Mouse (Mus musculus) layer of hippocampus, adult 11-12 months (tissue): ENCODE results near the gene Msln.

ENCODE experiments used
- DNase-seq: peaks from one replicate; pipeline ENCODE4 v3.0.0; 2022; ENCODE audit warnings: low spot score

Gene Msln

DNA sequence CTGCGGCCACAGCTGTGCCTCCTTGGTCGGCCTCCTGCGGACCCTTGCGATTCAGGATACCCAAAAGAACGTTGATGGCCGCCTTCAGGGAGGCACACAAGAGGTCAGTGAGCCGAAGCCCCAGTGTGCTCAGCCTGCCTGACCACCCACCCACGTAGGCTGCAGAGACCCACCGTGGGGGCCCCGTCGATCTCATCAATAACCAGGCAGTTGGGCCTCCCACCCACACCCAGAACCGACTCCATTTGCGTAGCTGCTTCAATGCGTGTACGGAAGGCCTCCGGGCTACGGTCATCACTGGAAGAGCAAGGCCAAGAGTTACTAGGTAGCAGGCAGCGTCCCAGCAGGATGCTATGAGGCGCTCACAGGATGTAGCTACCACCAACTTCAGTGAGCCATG, 30.7 kb downstream of the Msln start:
- DNase-seq = no peak

DNA sequence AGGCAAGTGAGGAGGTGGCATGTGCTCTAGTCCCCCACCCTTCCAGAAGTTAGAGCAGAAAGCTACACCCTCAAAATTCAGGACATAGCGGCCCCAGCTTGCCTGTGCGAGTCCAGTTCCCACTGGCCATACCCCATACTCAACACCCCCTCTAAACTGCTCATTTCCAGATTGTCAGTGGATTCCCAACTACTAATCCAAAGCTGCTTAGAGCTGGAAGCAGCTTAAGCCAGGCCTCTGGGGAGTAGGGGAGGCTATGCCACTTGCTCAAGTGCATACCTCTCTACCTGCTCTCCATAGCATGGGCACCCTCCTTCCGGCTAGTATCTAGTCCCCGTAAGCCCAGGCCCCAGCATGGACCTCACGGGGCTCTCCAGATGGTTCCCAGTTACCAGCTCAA, 32.7 kb downstream of the Msln start:
- no peak for DNase-seq

DNA sequence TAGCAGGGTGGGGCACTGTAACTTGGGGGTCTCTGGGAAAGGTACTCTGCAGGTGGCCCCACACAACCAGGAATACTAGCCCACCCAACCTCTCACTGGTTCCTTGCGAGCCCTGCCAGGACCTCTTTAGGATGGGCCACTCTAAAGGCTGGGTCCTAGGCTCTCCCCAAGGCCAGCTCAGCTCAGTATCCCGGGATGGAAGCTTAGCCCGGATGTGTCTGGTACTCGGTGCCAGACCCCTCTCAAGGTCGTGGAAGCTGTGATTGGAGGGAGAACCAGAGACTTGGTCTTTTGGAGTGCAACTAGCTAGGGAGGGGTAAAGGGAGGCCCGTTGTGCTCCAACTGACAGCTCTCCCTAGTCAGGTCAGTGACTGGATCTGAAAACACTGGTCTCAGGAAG, 36.5 kb downstream of the Msln start:
- DNase-seq = no peak

DNA sequence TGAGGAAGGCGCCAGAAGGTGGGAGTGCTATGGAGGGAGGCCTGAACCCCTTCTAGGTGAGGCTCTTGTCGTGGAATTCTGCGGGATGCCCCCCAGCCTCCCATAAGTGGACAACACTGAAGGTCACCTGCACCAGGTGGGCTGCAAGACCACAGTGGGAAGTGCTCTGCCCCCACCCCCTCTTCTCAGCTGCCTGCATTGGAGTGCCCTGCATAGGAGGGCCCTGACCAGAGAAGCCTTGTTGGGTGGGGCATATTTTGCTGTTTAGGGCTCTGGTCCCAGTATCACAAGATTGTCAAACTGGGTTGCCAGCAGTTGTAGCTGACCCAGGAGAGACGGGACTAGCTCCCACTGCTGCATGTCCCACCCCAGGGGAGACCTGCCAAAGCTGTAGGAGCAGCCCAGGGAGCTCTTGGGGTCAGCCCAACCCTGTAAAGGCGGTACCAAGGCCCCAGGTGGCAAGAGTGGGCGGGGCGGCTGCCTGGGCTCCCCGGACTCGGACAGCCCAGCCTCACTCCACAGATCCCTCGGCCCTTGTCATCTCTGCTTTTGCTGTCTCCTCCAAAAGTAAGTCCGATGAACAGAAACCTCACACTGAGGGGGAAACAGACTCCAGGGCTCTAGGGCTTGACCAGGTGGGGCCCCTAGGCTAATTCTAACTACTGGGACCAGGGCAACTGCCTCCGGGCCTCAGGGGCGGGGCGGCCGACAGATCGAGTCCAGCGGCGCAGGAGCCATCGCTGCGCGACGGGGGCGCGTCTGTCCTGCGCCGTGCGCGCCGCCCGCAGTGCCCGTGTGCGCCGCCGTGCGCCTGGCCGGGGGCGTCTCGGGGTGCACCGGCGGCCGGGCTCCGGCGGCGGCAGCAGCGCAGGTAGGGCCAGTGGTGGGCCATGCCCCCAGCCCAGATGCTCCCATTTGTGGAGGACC, 37.2 kb downstream of the Msln start, which contains the start of gene Gng13:
Gene Gng13, plus strand, starts transcription at position 461 of the 927 bp plus-strand sequence.
- DNase-seq = no peak

DNA sequence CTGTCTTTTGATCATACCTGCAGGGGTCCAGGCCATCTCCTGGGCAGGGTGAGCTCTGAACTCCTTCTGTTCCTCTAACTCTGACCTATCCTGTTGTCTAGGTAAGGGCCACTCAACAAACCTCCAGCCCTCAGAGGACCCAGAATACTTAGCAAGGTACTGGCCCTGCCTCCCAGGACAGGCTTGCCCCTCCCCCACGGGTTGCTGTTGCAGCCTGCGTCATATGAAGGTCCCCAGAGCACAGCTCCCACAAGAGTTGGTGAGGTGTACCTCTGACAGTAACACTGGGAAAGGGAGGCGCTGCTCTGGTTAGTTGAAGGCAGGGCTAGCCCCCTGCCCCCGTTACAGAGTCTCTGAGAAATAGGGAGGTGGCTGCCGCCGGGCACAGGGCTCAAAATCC, 38.0 kb downstream of the Msln start:
- DNase-seq = no peak

DNA sequence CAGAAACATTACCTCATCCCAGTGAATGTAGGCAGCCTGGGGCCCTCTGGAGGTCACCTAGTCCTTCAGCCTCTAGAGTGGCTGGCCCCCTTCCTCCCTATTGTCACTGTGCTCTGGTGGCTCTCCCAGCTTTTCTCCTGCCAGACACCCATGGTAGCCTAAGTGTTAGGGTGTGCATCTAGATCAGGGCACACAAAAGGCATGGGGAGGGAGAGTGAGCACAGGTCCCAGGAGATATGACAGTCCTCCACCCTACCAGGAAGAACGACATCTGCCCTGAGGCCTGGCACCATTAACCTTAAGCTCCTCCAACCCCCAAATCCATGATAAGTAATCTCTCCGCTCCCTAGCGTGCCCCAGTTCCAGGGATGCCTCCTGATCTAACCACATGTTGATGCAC, 38.6 kb downstream of the Msln start:
- no peak for DNase-seq

DNA sequence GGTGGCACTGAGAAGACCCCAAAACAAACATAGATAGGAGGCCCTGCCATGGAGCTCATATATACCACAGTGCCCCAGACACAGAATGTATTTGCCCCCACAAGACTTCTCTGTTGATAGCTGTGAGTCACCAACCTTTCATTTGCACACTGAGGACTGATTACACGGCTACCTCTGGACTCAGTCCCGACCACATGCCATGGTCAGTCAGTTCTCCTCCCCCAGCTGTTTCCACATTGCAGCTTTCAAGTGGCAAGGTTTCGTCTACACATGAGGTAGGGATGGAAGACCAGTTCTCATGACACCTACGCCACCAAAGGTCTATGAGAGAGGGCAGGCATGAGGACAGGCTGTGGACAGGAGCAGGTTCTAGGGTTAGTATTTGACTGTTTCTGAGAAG, 43.0 kb downstream of the Msln start:
- DNase-seq = no peak

DNA sequence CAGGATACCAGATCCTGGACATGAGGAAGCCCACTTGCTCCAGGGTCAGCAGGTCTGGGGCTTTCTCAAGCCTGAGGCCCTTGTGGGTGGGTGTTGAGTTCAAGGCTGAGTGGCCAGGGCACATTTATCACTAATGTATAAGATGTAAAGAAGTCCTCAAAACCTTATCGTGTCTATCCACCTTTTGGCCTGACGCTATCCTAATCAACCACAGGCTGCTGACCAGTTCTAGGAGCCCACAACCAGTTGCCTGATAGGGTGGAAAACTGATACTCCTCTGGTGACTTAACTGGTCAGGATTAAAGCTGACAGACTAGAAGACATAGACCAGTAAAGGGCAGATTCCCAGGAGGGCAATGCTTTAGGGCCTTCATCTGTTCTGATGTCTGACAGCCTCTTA, 44.2 kb downstream of the Msln start:
- no peak for DNase-seq

DNA sequence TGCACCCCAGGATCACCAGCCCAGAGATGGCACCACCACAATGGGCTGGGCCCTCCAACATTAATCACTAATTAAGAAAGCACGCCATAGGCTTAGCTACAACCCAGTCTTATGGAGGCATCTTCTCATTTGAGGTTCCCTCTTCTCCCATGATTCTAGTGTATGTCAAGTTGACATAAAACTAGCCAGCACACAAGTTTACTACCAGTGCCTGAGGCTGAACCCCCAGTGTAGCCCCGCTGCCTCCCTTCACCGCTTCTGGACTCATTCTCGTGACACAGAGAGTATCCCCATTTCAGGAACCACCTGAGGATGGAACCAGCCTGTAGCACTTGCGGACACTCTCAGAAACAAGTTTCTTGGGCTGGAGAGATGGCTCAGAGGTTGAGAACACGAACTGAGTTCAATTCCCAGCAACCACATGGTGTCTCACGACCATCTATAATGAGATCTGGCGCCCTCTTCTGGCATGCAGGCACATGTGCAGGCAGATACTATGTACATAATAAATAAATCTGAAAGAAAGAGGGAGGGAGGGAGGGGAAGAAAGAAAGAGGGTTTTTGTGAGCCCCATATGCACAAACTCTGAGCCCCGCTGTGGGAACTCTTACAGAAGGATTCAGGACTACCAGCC, 53.2 kb downstream of the Msln start:
- DNase-seq = no peak
